Comparison of ENCODE assay signal across 22 mouse cellular contexts in genomic region chr10:90329781-90330180, GRCm38 (mm10).
DNase-seq lines count a peak whose midpoint lies in the region; ATAC-seq lines count a peak whose summit lies in the region.
"Had no signal": no experiment of that assay in that cellular context is flagged by ENCODE, and none has a peak within 500 bp of the region (broad histone marks: within the 10 kb centered on the region; RNA-seq: fewer than 3 reads in every experiment).

No protein-coding gene starts in this region.

- no peaks in the 10 kb centered on the region for H3K36me3 ChIP-seq in midbrain, embryonic 15.5 days (replicated peaks)
- H3K36me3 ChIP-seq: G1E had no signal

- ATAC-seq in frontal cortex, adult (ENCODE audit: low TSS enrichment): peak; percentile 73
- no peak for ATAC-seq in midbrain, embryonic 15.5 days (replicated peaks)
- ATAC-seq: activated CD4-positive, CD25-positive, alpha-beta regulatory T cell, adult 4 months; CD4-positive, CD25-positive, alpha-beta regulatory T cell, adult 4 months; Patski had no signal

- H3K4me3 ChIP-seq in midbrain, embryonic 15.5 days: no peak overlapping the region

- H3K27ac ChIP-seq in midbrain, embryonic 15.5 days: no peak overlapping the region

- H3K4me2 ChIP-seq in midbrain, embryonic 15.5 days: no peak overlapping the region

- DNase-seq in frontal cortex, postnatal 10 days (ENCODE audit: low spot score in 2 of 2): no peak
- peak; percentile 74 for DNase-seq in brain, adult 2 months (ENCODE audit: low read depth, low spot score)
- peak; percentile 22 for DNase-seq in telencephalon, adult 2 months (ENCODE audit: low read depth, low spot score)
- DNase-seq in left cerebral cortex, adult 9 months (ENCODE audit: low spot score in 2 of 2): no peak
- DNase-seq: adrenal gland, adult 2 months; adrenal gland, adult 8-10 months; adrenal gland, postnatal 10 days; adrenal gland, postnatal 14 days; adrenal gland, postnatal 25 days; adrenal gland, postnatal 36 days; B cell, adult 2 months; cerebellum, adult 11 months; cerebellum, adult 11-12 months; cerebellum, adult 18-20 months; cerebellum, adult 2 months had no signal

- 94% methylated on average over 4 of the region's 4 CpGs for WGBS in midbrain, embryonic 15.5 days

- no peaks in the 10 kb centered on the region for H3K4me1 ChIP-seq in midbrain, embryonic 15.5 days

- no peak overlapping the region for H3K9ac ChIP-seq in midbrain, embryonic 15.5 days

- H3K9me3 ChIP-seq in midbrain, embryonic 15.5 days: no peaks in the 10 kb centered on the region

- no peaks in the 10 kb centered on the region for H3K27me3 ChIP-seq in midbrain, embryonic 15.5 days (replicated peaks)
- H3K27me3 ChIP-seq: CH12.LX, Patski had no signal

Comparison
In these comparisons a context has a peak if more than half of its experiments do, and no peak if none do; other contexts are left out.
1. DNase-seq: peak in brain, adult 2 months (single experiment) and telencephalon, adult 2 months (single experiment); none in frontal cortex, postnatal 10 days (0 of 2) and left cerebral cortex, adult 9 months (0 of 2).